Mouse (Mus musculus): ENCODE data around the gene Nup98. TPM values are rescaled to one million over a fixed set of nuclear protein-coding genes. Genes with fewer than 3 reads are reported as not detected.
A peak's percentile ranks its signal among the peaks of the same experiment; 100 is the strongest.

Nup98 gene
- polyA plus RNA-seq, 1 experiment: 23.0 TPM

GRCm38 (mm10) chr7:102253631-102254030 is 43.7 kb upstream of the Nup98 start:
- TF ChIP-seq CEBPB (IDR thresholded peaks at IDR 0.05; ENCODE audit: low read depth) (no peak), USF1 (IDR thresholded peaks at IDR 0.05; ENCODE audit: low read depth) (no peak), MAX (IDR thresholded peaks at IDR 0.05) (no peak), CTCF (IDR thresholded peaks at IDR 0.05; ENCODE audit: control insufficient read depth, insufficient read depth, insufficient read length) (no peak), MYOD1 (IDR thresholded peaks at IDR 0.05; ENCODE audit: control insufficient read depth, insufficient read length, low read depth) (no peak), MYOG (IDR thresholded peaks at IDR 0.05; ENCODE audit: control insufficient read depth, extremely low read depth, insufficient read length) (no peak), FOSL1 (IDR thresholded peaks at IDR 0.05; ENCODE audit: insufficient read depth, low read length, poor library complexity, severe bottlenecking) (no peak)

GRCm38 (mm10) chr7:102250631-102251214 is 40.7 kb upstream of the Nup98 start:
- TF ChIP-seq MYOG (IDR thresholded peaks at IDR 0.05; ENCODE audit: control insufficient read depth, extremely low read depth, insufficient read length): no peak
- peak; percentile 38 for TF ChIP-seq MAX (IDR thresholded peaks at IDR 0.05)
- TF ChIP-seq MYOD1 (IDR thresholded peaks at IDR 0.05; ENCODE audit: control insufficient read depth, insufficient read length, low read depth): no peak
- TF ChIP-seq CTCF (IDR thresholded peaks at IDR 0.05; ENCODE audit: control insufficient read depth, insufficient read depth, insufficient read length): peak; percentile 72
- TF ChIP-seq USF1 (IDR thresholded peaks at IDR 0.05; ENCODE audit: low read depth): peak; percentile 15
- Histone ChIP-seq H3ac (ENCODE audit: control insufficient read depth, insufficient read length, low read depth) (peak overlapping the region; percentile 62), H3K79me2 (ENCODE audit: control insufficient read depth, insufficient read depth) (peaks cover 43% of the 10 kb centered on the region), H3K27me3 (ENCODE audit: control insufficient read depth, insufficient read depth, insufficient read length) (no peaks in the 10 kb centered on the region), H3K79me3 (ENCODE audit: low read depth) (peaks cover 40% of the 10 kb centered on the region), H3K36me3 (ENCODE audit: control insufficient read depth, insufficient read depth) (no peaks in the 10 kb centered on the region), H3K4me3 (ENCODE audit: insufficient read depth, poor library complexity, severe bottlenecking) (peak overlapping the region; percentile 60)

More at GRCm38 (mm10) chr7:102253631-102254030, 43.7 kb upstream of the Nup98 start:
- Histone ChIP-seq H3K79me3 (ENCODE audit: low read depth) (peaks cover 11% of the 10 kb centered on the region), H3K4me3 (ENCODE audit: insufficient read depth, poor library complexity, severe bottlenecking) (no peak overlapping the region), H3K27me3 (ENCODE audit: control insufficient read depth, insufficient read depth, insufficient read length) (no peaks in the 10 kb centered on the region), H3K79me2 (ENCODE audit: control insufficient read depth, insufficient read depth) (peaks cover 14% of the 10 kb centered on the region), H3K36me3 (ENCODE audit: control insufficient read depth, insufficient read depth) (no peaks in the 10 kb centered on the region), H3ac (ENCODE audit: control insufficient read depth, insufficient read length, low read depth) (no peak overlapping the region)

- Histone ChIP-seq H3K4me3 (ENCODE audit: insufficient read depth, poor library complexity, severe bottlenecking) (peak overlapping the region; percentile 60), H3K79me3 (ENCODE audit: low read depth) (peaks cover 42% of the 10 kb centered on the region), H3K36me3 (ENCODE audit: control insufficient read depth, insufficient read depth) (no peaks in the 10 kb centered on the region), H3ac (ENCODE audit: control insufficient read depth, insufficient read length, low read depth) (peak overlapping the region; percentile 91), H3K79me2 (ENCODE audit: control insufficient read depth, insufficient read depth) (peaks cover 49% of the 10 kb centered on the region), H3K27me3 (ENCODE audit: control insufficient read depth, insufficient read depth, insufficient read length) (no peaks in the 10 kb centered on the region)
- TF ChIP-seq CTCF (IDR thresholded peaks at IDR 0.05; ENCODE audit: control insufficient read depth, insufficient read depth, insufficient read length): no peak
- no peak for TF ChIP-seq MYOD1 (IDR thresholded peaks at IDR 0.05; ENCODE audit: control insufficient read depth, insufficient read length, low read depth)
- TF ChIP-seq MAX (IDR thresholded peaks at IDR 0.05): no peak
- TF ChIP-seq FOSL1 (IDR thresholded peaks at IDR 0.05; ENCODE audit: insufficient read depth, low read length, poor library complexity, severe bottlenecking): no peak
- no peak for TF ChIP-seq MYOG (IDR thresholded peaks at IDR 0.05; ENCODE audit: control insufficient read depth, extremely low read depth, insufficient read length)
- TF ChIP-seq CEBPB (IDR thresholded peaks at IDR 0.05; ENCODE audit: low read depth): no peak
- no peak for TF ChIP-seq USF1 (IDR thresholded peaks at IDR 0.05; ENCODE audit: low read depth)
These were observed 40.1 kb upstream of the Nup98 start for GRCm38 (mm10) chr7:102249896-102250630.

GRCm38 (mm10) chr7:102249531-102249895 is 39.5 kb upstream of the Nup98 start:
- Histone ChIP-seq H3ac (ENCODE audit: control insufficient read depth, insufficient read length, low read depth) (peak overlapping the region; percentile 55), H3K79me3 (ENCODE audit: low read depth) (peaks cover 46% of the 10 kb centered on the region), H3K79me2 (ENCODE audit: control insufficient read depth, insufficient read depth) (peaks cover 55% of the 10 kb centered on the region), H3K36me3 (ENCODE audit: control insufficient read depth, insufficient read depth) (peaks cover 5% of the 10 kb centered on the region), H3K4me3 (ENCODE audit: insufficient read depth, poor library complexity, severe bottlenecking) (peak overlapping the region; percentile 60), H3K27me3 (ENCODE audit: control insufficient read depth, insufficient read depth, insufficient read length) (no peaks in the 10 kb centered on the region)
- TF ChIP-seq MAX (IDR thresholded peaks at IDR 0.05): no peak
- no peak for TF ChIP-seq MYOG (IDR thresholded peaks at IDR 0.05; ENCODE audit: control insufficient read depth, extremely low read depth, insufficient read length)
- no peak for TF ChIP-seq USF1 (IDR thresholded peaks at IDR 0.05; ENCODE audit: low read depth)
- TF ChIP-seq CEBPB (IDR thresholded peaks at IDR 0.05; ENCODE audit: low read depth): no peak
- TF ChIP-seq CTCF (IDR thresholded peaks at IDR 0.05; ENCODE audit: control insufficient read depth, insufficient read depth, insufficient read length): no peak
- TF ChIP-seq MYOD1 (IDR thresholded peaks at IDR 0.05; ENCODE audit: control insufficient read depth, insufficient read length, low read depth): no peak
- TF ChIP-seq FOSL1 (IDR thresholded peaks at IDR 0.05; ENCODE audit: insufficient read depth, low read length, poor library complexity, severe bottlenecking): no peak

GRCm38 (mm10) chr7:102248691-102249404 is 38.9 kb upstream of the Nup98 start:
- TF ChIP-seq USF1 (IDR thresholded peaks at IDR 0.05; ENCODE audit: low read depth) (no peak), FOSL1 (IDR thresholded peaks at IDR 0.05; ENCODE audit: insufficient read depth, low read length, poor library complexity, severe bottlenecking) (no peak), MYOG (IDR thresholded peaks at IDR 0.05; ENCODE audit: control insufficient read depth, extremely low read depth, insufficient read length) (no peak), CTCF (IDR thresholded peaks at IDR 0.05; ENCODE audit: control insufficient read depth, insufficient read depth, insufficient read length) (no peak), MAX (IDR thresholded peaks at IDR 0.05) (no peak), CEBPB (IDR thresholded peaks at IDR 0.05; ENCODE audit: low read depth) (no peak), MYOD1 (IDR thresholded peaks at IDR 0.05; ENCODE audit: control insufficient read depth, insufficient read length, low read depth) (no peak)
- Histone ChIP-seq H3K36me3 (ENCODE audit: control insufficient read depth, insufficient read depth) (peaks cover 5% of the 10 kb centered on the region), H3K27me3 (ENCODE audit: control insufficient read depth, insufficient read depth, insufficient read length) (no peaks in the 10 kb centered on the region), H3ac (ENCODE audit: control insufficient read depth, insufficient read length, low read depth) (peak overlapping the region; percentile 55), H3K79me2 (ENCODE audit: control insufficient read depth, insufficient read depth) (peaks cover 62% of the 10 kb centered on the region), H3K79me3 (ENCODE audit: low read depth) (peaks cover 52% of the 10 kb centered on the region), H3K4me3 (ENCODE audit: insufficient read depth, poor library complexity, severe bottlenecking) (peak overlapping the region; percentile 60)

All from C2C12 (cell line).